Comparison of ENCODE assay signal across 18 mouse cellular contexts in the genomic region with DNA sequence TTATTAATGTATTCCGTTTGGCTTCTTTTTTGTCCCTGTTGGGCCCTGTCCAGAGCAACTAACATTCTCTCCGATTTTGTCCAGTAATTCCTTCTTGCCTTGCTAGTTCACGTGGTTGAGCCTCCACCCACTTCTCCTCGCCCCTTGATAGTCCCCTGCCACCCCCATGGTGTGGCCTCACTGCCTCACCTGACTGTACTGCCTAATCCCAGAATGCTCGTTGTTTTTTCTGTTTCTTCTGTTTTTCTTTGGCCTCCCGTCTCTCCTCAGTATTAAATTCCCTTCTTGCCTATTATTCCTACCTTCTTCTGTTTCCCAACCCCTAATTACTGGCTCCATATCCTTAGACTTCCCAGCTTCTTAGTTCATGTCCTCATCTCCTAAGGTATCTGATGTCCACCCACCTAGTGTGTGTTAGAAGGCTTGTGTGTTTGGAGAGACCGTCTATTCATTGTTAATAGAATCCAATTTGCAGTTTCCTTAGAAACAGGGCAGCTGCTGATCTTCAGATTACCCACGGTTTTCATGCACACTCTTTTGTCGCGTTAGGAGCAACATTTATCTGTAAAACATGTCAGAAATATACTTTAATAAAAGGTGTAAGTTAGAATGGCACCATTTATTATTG.
DNase-seq lines count a peak whose midpoint lies in the region; ATAC-seq lines count a peak whose summit lies in the region.
"Had no signal": no experiment of that assay in that cellular context is flagged by ENCODE, and none has a peak within 500 bp of the region (broad histone marks: within the 10 kb centered on the region; RNA-seq: fewer than 3 reads in every experiment).

No protein-coding gene starts in this region.

- no peak overlapping the region for H3K4me3 ChIP-seq in forebrain, embryonic 10.5 days
- no peak overlapping the region for H3K4me3 ChIP-seq in forebrain, embryonic 16.5 days (replicated peaks; ENCODE audit: low read length)
- no peak overlapping the region for H3K4me3 ChIP-seq in kidney, embryonic 14.5 days (ENCODE audit: low read length)
- no peak overlapping the region for H3K4me3 ChIP-seq in embryonic facial prominence, embryonic 12.5 days
- no peak overlapping the region for H3K4me3 ChIP-seq in midbrain, embryonic 14.5 days (replicated peaks; ENCODE audit: low read depth, low read length)
- H3K4me3 ChIP-seq: heart, embryonic 12.5 days had no signal

- WGBS in forebrain, embryonic 10.5 days: 49% methylated on average over 10 of the region's 10 CpGs
- 18% methylated on average over 10 of the region's 10 CpGs for WGBS in forebrain, embryonic 16.5 days
- WGBS in kidney, embryonic 14.5 days: 50% methylated on average over 10 of the region's 10 CpGs
- WGBS in embryonic facial prominence, embryonic 12.5 days: 42% methylated on average over 10 of the region's 10 CpGs
- WGBS in midbrain, embryonic 14.5 days: 36% methylated on average over 10 of the region's 10 CpGs

- DNase-seq in forebrain, embryonic 10.5 days (ENCODE audit: extremely low spot score, low spot score): no peak
- DNase-seq in kidney, postnatal 36 days: no peak
- peak; percentile 45 for DNase-seq in midbrain, embryonic 14.5 days
- no peak for DNase-seq in thymus, postnatal 36 days
- DNase-seq in thymus, postnatal 25 days: no peak
- DNase-seq: cerebellum, adult 2 months; gastrocnemius, postnatal 10 days; heart, postnatal 4 days; layer of hippocampus, adult 9-11 months; spleen, adult 18-20 months; thymus, adult 18-20 months had no signal

- H3K4me2 ChIP-seq in forebrain, embryonic 16.5 days (ENCODE audit: low read length): no peak overlapping the region
- no peak overlapping the region for H3K4me2 ChIP-seq in kidney, embryonic 14.5 days (replicated peaks; ENCODE audit: low read depth, low read length)
- no peak overlapping the region for H3K4me2 ChIP-seq in embryonic facial prominence, embryonic 12.5 days (replicated peaks)
- H3K4me2 ChIP-seq in midbrain, embryonic 14.5 days (ENCODE audit: low read length): no peak overlapping the region
- H3K4me2 ChIP-seq: heart, embryonic 12.5 days had no signal

- peaks cover 52% of the 10 kb centered on the region for H3K4me1 ChIP-seq in forebrain, embryonic 10.5 days
- peaks cover 14% of the 10 kb centered on the region for H3K4me1 ChIP-seq in forebrain, embryonic 16.5 days (replicated peaks; ENCODE audit: control insufficient read depth, insufficient read depth, low read length)
- H3K4me1 ChIP-seq in kidney, embryonic 14.5 days (ENCODE audit: control insufficient read depth, insufficient read depth, low read length): peaks cover 23% of the 10 kb centered on the region
- H3K4me1 ChIP-seq in embryonic facial prominence, embryonic 12.5 days: peaks cover 26% of the 10 kb centered on the region
- peaks cover 4% of the 10 kb centered on the region; the same call in 1 of the 2 replicates for H3K4me1 ChIP-seq in midbrain, embryonic 14.5 days (ENCODE audit: control insufficient read depth, insufficient read depth, low read length)

- peaks cover 6% of the 10 kb centered on the region for H3K36me3 ChIP-seq in forebrain, embryonic 10.5 days (replicated peaks)
- H3K36me3 ChIP-seq in forebrain, embryonic 16.5 days (ENCODE audit: control insufficient read depth, insufficient read depth): no peaks in the 10 kb centered on the region
- no peaks in the 10 kb centered on the region for H3K36me3 ChIP-seq in kidney, embryonic 14.5 days (ENCODE audit: control insufficient read depth, insufficient read depth, low read length)
- no peaks in the 10 kb centered on the region for H3K36me3 ChIP-seq in embryonic facial prominence, embryonic 12.5 days
- no peaks in the 10 kb centered on the region for H3K36me3 ChIP-seq in midbrain, embryonic 14.5 days (ENCODE audit: control insufficient read depth, insufficient read depth, low read length)
- H3K36me3 ChIP-seq: heart, embryonic 12.5 days had no signal

- ATAC-seq in forebrain, embryonic 16.5 days: no peak
- ATAC-seq in kidney, embryonic 14.5 days (ENCODE audit: low FRiP score, low TSS enrichment): no peak
- ATAC-seq in embryonic facial prominence, embryonic 12.5 days (ENCODE audit: insufficient number of reproducible peaks, insufficient read depth, low FRiP score, low TSS enrichment): no peak
- no peak for ATAC-seq in midbrain, embryonic 14.5 days (ENCODE audit: low FRiP score, low TSS enrichment)
- ATAC-seq: Patski had no signal

- peaks cover 54% of the 10 kb centered on the region for H3K27me3 ChIP-seq in forebrain, embryonic 10.5 days (ENCODE audit: poor library complexity, severe bottlenecking)
- H3K27me3 ChIP-seq in forebrain, embryonic 16.5 days (replicated peaks; ENCODE audit: control insufficient read depth, insufficient read depth, low read length): no peaks in the 10 kb centered on the region
- no peaks in the 10 kb centered on the region for H3K27me3 ChIP-seq in kidney, embryonic 14.5 days (ENCODE audit: control insufficient read depth, insufficient read depth, low read length)
- no peaks in the 10 kb centered on the region for H3K27me3 ChIP-seq in embryonic facial prominence, embryonic 12.5 days
- H3K27me3 ChIP-seq in midbrain, embryonic 14.5 days (ENCODE audit: control insufficient read depth, insufficient read depth, low read length): 0 out of 2 replicates have a peak, but pooled peaks cover 4% of the 10 kb centered on the region
- H3K27me3 ChIP-seq: CH12.LX; heart, embryonic 12.5 days; Patski had no signal

- peaks cover 9% of the 10 kb centered on the region; the same call in 1 of the 2 replicates for H3K9me3 ChIP-seq in forebrain, embryonic 10.5 days
- no peaks in the 10 kb centered on the region for H3K9me3 ChIP-seq in forebrain, embryonic 16.5 days (ENCODE audit: control insufficient read depth, low read length)
- H3K9me3 ChIP-seq in kidney, embryonic 14.5 days (ENCODE audit: control insufficient read depth, low read length): 0 out of 2 replicates have a peak, but pooled peaks cover 4% of the 10 kb centered on the region
- no peaks in the 10 kb centered on the region for H3K9me3 ChIP-seq in embryonic facial prominence, embryonic 12.5 days
- H3K9me3 ChIP-seq in midbrain, embryonic 14.5 days (ENCODE audit: control insufficient read depth, low read length): no peaks in the 10 kb centered on the region

- H3K9ac ChIP-seq in forebrain, embryonic 16.5 days (replicated peaks; ENCODE audit: low read depth, low read length): no peak overlapping the region
- H3K9ac ChIP-seq in kidney, embryonic 14.5 days (ENCODE audit: low read depth, low read length): no peak overlapping the region
- H3K9ac ChIP-seq in embryonic facial prominence, embryonic 12.5 days: no peak overlapping the region
- no peak overlapping the region for H3K9ac ChIP-seq in midbrain, embryonic 14.5 days (replicated peaks; ENCODE audit: low read length)
- H3K9ac ChIP-seq: heart, embryonic 12.5 days; liver, embryonic 14.5 days had no signal

- peak overlapping the region; percentile 78; the same call in 1 of the 2 replicates for H3K27ac ChIP-seq in forebrain, embryonic 10.5 days
- H3K27ac ChIP-seq in forebrain, embryonic 16.5 days (ENCODE audit: low read length): no peak overlapping the region
- H3K27ac ChIP-seq in kidney, embryonic 14.5 days (ENCODE audit: low read depth, low read length): peak overlapping the region; percentile 7; the same call in 1 of the 2 replicates
- peak overlapping the region; percentile 68; the same call in 1 of the 2 replicates for H3K27ac ChIP-seq in embryonic facial prominence, embryonic 12.5 days
- no peak overlapping the region for H3K27ac ChIP-seq in midbrain, embryonic 14.5 days (replicated peaks; ENCODE audit: low read depth, low read length)
- H3K27ac ChIP-seq: liver, embryonic 14.5 days had no signal

Comparison
In these comparisons a context has a peak if more than half of its experiments do, and no peak if none do; other contexts are left out.
1. H3K27ac ChIP-seq: peak in forebrain, embryonic 10.5 days (single experiment), kidney, embryonic 14.5 days (single experiment) and embryonic facial prominence, embryonic 12.5 days (single experiment); none in forebrain, embryonic 16.5 days (single experiment) and midbrain, embryonic 14.5 days (single experiment).